Mouse (Mus musculus) E14TG2a.4 (cell line): ENCODE measurements around the gene Grb2.

ENCODE experiments used
- CTCF ChIP-seq: conservative IDR thresholded peaks from 2 replicates; pipeline ENCODE4 v1.5.1; 2014; ENCODE audit warnings: low read length
- POU5F1 ChIP-seq: IDR thresholded peaks from 2 replicates; pipeline ENCODE4 v1.6.1; 2014; ENCODE audit warnings: low read length, borderline replicate concordance

GRCm38 (mm10) chr11:115626824-115627616 is 81.4 kb downstream of the Grb2 start:
- no peak for TF ChIP-seq CTCF
- TF ChIP-seq POU5F1, result no peak
